Mouse (Mus musculus): ENCODE measurements around the gene Khdrbs2.

GRCm38 (mm10) chr1:32199664-32200260 is 27.2 kb downstream of the Khdrbs2 start:
- TF ChIP-seq CTCF (IDR thresholded peaks at IDR 0.05; ENCODE audit: low read depth, low read length) (no peak), POLR2A (IDR thresholded peaks at IDR 0.05; ENCODE audit: extremely low read depth, insufficient read depth, low read length) (no peak)
